Mouse (Mus musculus) testis, adult 2 months (tissue): ENCODE data around the gene Daam1.

Experiments
- CTCF ChIP-seq: fragments of 200-500 bp; IDR thresholded peaks from 2 replicates; pipeline ENCODE4 v1.5.1; 2012; ENCODE audit warnings: low read depth, mild to moderate bottlenecking, inconsistent platforms, low read length, moderate library complexity; ENCODE audit not compliant: control insufficient read depth, insufficient read depth, insufficient replicate concordance
- POLR2A ChIP-seq: fragments of 200-500 bp; IDR thresholded peaks from 2 replicates; pipeline ENCODE4 v1.6.1; 2012; ENCODE audit warnings: low read depth, mild to moderate bottlenecking, inconsistent platforms, low read length, moderate library complexity; ENCODE audit not compliant: control insufficient read depth

- no peak for TF ChIP-seq POLR2A
- TF ChIP-seq CTCF, result no peak
Measured at GRCm38 (mm10) chr12:71821272-71821671, 9.6 kb upstream of the Daam1 start.
